Mouse (Mus musculus) splenic B cell, adult 2 months (primary cell): ENCODE data around the gene Gabra3.

Experiments used
- DNase-seq: peaks from one replicate; pipeline ENCODE4 v3.0.0-alpha.2; 2011; ENCODE audit warnings: low read depth, low spot score
- H3K27me3 ChIP-seq: 2 replicates; pipeline ENCODE4 v1.6.1; 2012; ENCODE audit warnings: mild to moderate bottlenecking, low read length, moderate library complexity, mixed read lengths; ENCODE audit not compliant: control insufficient read depth, poor library complexity, insufficient read depth, severe bottlenecking
- H3K36me3 ChIP-seq: 2 replicates; pipeline ENCODE4 v1.6.1; 2012; ENCODE audit warnings: mild to moderate bottlenecking, low read length, moderate library complexity, mixed read lengths; ENCODE audit not compliant: control insufficient read depth, poor library complexity, insufficient read depth, severe bottlenecking

The Gabra3 gene

DNA sequence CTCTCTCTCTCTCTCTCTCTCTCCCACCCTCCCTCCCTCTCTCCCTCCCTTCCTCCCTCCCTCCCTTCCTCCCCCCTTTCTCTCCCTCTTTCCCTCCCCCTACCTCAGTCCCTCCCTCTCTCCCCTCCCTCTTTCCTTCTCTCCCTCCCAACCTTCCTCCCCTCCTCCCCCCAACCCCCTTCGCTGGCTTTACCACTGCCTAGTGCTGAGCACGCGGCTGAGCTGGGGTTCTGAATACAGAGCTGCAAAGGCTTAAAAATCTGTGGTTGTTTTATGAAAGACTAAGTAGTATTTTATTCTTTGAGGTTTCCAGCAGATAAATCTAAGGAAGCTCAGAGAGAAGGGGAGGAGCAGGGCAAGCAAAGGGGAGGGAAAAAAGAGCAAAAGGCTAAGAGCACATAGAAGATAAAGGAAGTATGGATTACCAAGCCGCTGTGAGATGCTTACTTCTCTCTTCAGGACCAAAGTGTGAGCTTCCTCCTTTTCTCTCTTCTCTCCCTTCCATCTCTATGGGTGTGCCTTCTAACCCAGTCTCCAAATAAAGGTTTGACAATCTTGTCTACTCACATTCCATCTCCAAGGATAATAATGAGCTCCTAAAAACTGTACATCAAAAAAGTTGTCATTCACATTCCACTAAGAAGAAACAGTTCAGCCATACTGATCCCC lies at the start of gene Gabra3:
Gene Gabra3, minus strand, starts transcription at position 619 of the 669 bp plus-strand sequence.
- H3K27me3 ChIP-seq = no peaks in the 10 kb centered on the region
- DNase-seq = no peak
- no peaks in the 10 kb centered on the region for H3K36me3 ChIP-seq

DNA sequence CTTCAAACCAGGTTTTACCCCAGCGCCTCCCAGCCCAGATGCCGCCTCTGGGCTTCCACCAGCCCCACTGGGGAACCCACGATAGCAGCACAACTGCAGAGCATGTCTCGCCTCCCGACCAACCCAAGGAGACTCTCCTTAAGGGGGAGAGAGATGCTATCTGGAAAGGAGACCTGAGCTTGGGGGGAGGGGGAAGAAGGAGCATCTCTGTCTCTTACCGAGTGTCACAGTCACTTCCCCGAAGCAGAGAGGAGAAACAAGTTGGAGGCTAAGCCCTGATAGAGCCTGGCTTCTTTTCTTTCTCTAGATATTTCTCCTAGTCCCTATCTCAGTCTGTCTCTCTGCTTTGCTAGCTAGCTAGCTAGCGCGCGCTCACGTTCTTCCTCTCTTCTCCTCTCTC lies 859 bp downstream of the Gabra3 start:
- H3K36me3 ChIP-seq = no peaks in the 10 kb centered on the region
- DNase-seq = no peak
- no peaks in the 10 kb centered on the region for H3K27me3 ChIP-seq

DNA sequence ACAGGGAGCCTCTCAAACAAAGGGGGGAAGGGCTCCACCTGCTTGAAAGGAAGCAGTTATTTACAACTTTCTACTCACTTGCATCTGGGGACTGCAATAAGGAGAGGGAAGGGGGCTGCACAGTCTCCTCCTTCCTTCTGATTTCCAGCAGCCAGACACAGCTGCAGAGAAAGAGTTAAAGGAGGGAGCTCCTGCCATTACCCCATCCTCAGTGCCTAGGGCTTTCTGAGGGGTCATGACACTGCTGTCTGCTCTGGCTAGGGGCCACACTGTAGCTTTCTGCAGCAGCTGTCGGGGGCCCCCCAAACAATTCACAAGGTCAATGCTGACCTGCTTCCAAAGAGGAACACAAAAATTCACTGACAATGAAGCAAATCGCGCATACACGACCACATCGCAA lies 1.3 kb downstream of the Gabra3 start:
- no peaks in the 10 kb centered on the region for H3K36me3 ChIP-seq
- no peak for DNase-seq
- H3K27me3 ChIP-seq = no peaks in the 10 kb centered on the region

DNA sequence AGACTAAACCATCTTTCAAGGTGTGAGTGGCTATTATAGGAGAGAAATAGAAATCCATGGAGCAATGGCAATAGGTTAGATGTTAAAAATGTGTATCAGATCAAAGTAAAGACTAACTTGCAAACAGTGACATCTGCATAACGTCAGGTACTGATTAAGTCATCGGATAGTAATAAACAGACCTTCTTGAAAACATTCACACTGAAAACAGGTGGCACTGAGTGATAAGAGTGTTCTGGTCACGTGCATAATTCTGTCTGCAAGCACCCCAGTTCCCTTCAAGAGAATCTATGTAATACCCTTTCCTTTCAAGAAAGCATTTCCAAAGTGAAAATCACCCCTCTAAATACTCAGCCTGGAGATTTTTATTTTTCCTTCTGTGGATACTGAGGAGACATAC lies 6.0 kb downstream of the Gabra3 start:
- Histone ChIP-seq H3K36me3 (no peaks in the 10 kb centered on the region), H3K27me3 (no peaks in the 10 kb centered on the region)
- no peak for DNase-seq

DNA sequence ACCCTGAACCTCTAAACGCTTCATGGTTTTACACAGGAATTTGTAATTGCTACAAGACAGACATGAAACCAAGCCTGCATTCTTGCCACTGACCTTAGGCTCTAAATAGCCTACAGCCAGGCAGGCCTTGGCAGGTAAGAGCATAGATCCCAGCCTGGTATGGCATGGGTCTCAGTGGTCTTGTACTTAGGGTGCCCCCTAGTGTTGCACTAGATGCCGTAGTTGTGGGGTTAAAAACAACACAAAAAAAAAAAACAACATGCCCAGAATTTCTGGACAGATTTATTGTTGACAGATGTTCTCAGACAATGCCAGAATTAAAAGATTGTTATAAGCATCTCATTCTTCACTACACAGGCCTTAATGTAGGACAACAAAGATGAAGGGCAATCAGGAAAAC lies 12.0 kb downstream of the Gabra3 start:
- Histone ChIP-seq H3K36me3 (no peaks in the 10 kb centered on the region), H3K27me3 (no peaks in the 10 kb centered on the region)
- DNase-seq = no peak

DNA sequence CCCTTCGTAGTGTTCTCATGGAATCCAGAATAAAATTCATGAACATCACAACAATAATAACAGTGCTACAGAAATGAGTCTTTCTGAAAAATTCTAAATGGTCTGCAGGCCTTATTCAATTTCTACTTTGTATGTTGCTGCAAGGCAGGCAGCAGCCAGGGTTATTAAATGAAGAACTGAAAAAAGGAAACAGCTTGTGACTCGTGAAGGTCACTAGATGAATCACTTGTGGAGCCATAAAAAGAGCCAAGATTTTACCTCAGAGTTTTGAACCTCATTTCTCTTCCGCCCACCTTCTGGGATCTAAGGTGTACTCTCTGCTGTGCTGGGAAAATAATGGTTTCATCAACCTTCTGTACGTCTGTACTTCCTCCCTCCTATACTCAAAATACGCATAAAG lies 159.4 kb downstream of the Gabra3 start:
- no peaks in the 10 kb centered on the region for H3K27me3 ChIP-seq

DNA sequence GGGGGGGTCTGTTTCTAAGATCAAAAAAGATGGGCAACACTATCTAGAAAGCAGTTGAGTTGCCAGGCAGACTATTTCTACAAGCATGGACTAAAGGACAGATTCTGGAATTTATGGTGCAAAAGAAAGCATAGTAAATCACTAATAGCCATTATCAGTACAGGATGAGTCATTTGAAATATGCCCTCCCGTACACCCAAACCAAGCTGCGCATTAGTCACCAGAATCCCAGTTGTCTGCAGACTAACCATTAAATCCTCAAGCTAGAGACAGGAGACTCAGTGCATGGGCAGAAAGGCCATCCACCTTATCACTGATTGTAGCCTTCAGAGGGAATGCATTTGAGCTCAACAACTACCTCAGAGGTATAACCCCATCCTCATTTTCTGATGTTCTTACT lies 166.8 kb downstream of the Gabra3 start:
- no peak for DNase-seq
- no peaks in the 10 kb centered on the region for H3K27me3 ChIP-seq
- H3K36me3 ChIP-seq = no peaks in the 10 kb centered on the region

More for the DNA sequence above, 159.4 kb downstream of the Gabra3 start:
- no peak for DNase-seq
- H3K36me3 ChIP-seq = no peaks in the 10 kb centered on the region

DNA sequence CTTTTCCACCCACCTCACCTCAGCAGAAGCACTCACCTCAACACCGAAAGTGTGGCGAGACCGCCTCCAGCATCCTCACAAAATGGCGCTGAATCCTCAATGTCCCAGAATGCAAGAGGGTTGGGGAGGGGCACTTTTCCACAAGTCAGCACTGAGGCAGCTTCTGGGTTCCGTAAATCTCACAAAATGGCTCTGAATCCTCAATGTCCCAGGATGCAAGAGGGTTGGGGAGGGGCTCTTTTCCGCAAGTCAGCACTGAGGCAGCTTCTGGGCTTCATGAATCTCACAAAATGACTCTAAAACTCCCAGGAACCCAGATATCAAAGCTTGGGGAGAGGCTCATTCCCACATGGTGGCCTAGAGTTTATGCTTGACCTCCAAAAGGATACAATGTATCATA lies 269.9 kb downstream of the Gabra3 start, which contains the start of gene Magea10:
Gene Magea10, minus strand, starts transcription at position 101 of the 400 bp plus-strand sequence.
- Histone ChIP-seq H3K36me3 (no peaks in the 10 kb centered on the region), H3K27me3 (no peaks in the 10 kb centered on the region)
- no peak for DNase-seq
